Mouse (Mus musculus): ENCODE results near the gene Trex2. TPM values are rescaled to one million over a fixed set of nuclear protein-coding genes. Genes with fewer than 3 reads are reported as not detected.

Gene Trex2
- polyA plus RNA-seq, 1 experiment from 2014 or later: not detected

DNA sequence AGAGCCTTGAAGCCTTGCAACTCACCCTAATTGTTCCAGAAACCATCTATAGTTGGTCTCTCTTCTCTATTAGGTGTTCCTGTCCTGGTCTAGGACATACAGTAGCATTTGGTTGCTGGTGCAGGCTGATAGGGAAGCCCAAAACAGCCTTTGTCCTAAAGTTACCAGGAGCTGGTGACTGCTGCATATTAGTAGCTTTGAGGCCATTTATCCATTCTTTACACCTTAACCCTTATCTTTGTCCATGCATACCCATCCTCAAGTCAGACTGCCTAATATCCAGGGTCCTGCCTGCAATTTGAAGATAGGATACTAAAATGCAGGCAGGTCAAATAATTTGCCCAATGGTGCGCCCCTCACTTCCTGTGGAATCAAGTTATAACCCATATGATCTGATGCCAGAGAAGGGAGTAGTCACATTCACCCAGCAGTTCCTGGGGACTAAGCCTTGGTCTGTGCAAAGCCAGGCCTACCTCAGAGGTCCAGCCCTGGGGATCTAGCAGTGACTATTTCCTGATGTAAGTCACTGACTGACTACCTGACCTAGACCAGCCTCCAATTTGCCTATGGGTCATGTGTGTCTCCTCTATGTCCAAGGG, 40.6 kb upstream of the Trex2 start:
- no peaks in the 10 kb centered on the region for H3K36me3 ChIP-seq (ENCODE audit: control insufficient read depth, insufficient read depth, low read length)
- no peaks in the 10 kb centered on the region for H3K27me3 ChIP-seq (ENCODE audit: control insufficient read depth, insufficient read depth, low read depth, low read length)
- no peak overlapping the region for H3K9ac ChIP-seq (ENCODE audit: low read depth, low read length)
- ATAC-seq: no peak
- no peak overlapping the region for H3K4me2 ChIP-seq (ENCODE audit: low read length)
- H3K4me3 ChIP-seq (ENCODE audit: low read depth, low read length): no peak overlapping the region
- H3K27ac ChIP-seq (ENCODE audit: low read length): no peak overlapping the region
- no peaks in the 10 kb centered on the region for H3K4me1 ChIP-seq (ENCODE audit: control insufficient read depth, insufficient read depth, low read length)
- WGBS: 87% methylated on average over 1 of the region's 1 CpGs
- no peaks in the 10 kb centered on the region for H3K9me3 ChIP-seq (replicated peaks; ENCODE audit: control insufficient read depth, low read length, poor library complexity, severe bottlenecking)

DNA sequence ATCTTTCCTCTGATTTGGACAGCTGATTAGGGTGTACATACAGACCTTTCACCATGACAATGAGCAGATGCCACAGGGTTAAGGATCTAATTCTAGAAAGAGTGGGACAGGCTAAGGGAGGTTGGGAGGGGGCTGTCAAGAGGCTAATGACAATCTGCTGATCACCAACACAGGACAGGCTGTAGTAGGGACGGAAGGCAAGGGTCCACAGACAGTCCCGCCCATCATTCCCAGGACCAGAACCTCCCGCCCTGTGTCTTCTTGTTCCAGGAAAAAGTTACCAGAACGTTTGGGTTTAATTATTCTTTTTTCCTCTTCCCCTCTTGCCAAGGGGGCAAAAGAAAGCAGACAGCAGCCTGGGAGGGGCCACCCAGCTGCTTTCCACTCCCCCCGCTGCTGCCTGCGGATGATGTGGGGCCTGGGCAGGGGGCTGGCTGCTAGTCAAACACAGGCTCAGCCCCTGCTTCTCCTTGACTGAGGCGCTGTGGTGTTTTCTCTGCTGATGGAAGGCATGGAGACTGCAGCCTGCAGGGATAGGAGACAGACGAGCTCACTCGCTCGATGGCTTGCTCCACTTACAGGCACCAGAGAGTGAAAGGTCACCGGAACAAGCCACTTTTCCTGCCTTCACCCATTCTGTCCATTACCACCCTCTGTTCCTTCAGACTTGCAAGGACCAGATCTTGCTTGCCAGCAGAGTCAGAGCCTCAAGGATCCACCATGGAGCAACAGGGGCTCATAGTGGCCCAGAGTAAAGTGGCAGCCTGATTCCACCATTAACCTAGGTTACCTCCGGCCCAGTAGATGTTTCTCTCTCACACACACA, 39.4 kb upstream of the Trex2 start:
- H3K9me3 ChIP-seq (replicated peaks; ENCODE audit: control insufficient read depth, low read length, poor library complexity, severe bottlenecking): no peaks in the 10 kb centered on the region
- no peaks in the 10 kb centered on the region for H3K4me1 ChIP-seq (ENCODE audit: control insufficient read depth, insufficient read depth, low read length)
- no peak overlapping the region for H3K4me2 ChIP-seq (ENCODE audit: low read length)
- no peaks in the 10 kb centered on the region for H3K27me3 ChIP-seq (ENCODE audit: control insufficient read depth, insufficient read depth, low read depth, low read length)
- WGBS: 65% methylated on average over 10 of the region's 12 CpGs
- H3K9ac ChIP-seq (ENCODE audit: low read depth, low read length): no peak overlapping the region
- no peak overlapping the region for H3K4me3 ChIP-seq (ENCODE audit: low read depth, low read length)
- H3K36me3 ChIP-seq (ENCODE audit: control insufficient read depth, insufficient read depth, low read length): no peaks in the 10 kb centered on the region
- H3K27ac ChIP-seq (ENCODE audit: low read length): no peak overlapping the region
- ATAC-seq: no peak

DNA sequence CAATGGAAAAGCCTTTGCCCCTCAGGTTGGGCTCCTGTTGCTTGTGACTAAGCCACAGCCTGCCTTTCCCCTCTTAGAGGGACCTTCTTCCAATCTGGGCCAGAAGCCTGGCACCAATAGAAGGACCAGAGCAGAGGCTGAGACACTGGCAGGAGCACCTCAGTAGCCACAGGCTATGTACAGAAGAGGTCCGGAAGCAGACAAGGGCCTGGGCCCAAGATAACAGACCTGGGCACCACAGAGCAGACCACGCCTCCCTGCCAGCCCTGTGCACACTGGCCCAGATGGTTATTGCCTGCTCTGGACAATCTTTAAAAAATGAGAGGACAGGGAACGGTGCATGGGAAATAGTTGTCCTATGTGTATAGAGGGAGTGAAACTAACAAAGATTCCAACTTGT, 36.6 kb upstream of the Trex2 start:
- ATAC-seq: no peak
- H3K9ac ChIP-seq (ENCODE audit: low read depth, low read length): no peak overlapping the region
- H3K27ac ChIP-seq (ENCODE audit: low read length): no peak overlapping the region
- H3K4me2 ChIP-seq (ENCODE audit: low read length): no peak overlapping the region
- no peaks in the 10 kb centered on the region for H3K36me3 ChIP-seq (ENCODE audit: control insufficient read depth, insufficient read depth, low read length)
- no peaks in the 10 kb centered on the region for H3K9me3 ChIP-seq (replicated peaks; ENCODE audit: control insufficient read depth, low read length, poor library complexity, severe bottlenecking)
- WGBS: 95% methylated on average over 3 of the region's 3 CpGs
- no peaks in the 10 kb centered on the region for H3K27me3 ChIP-seq (ENCODE audit: control insufficient read depth, insufficient read depth, low read depth, low read length)
- no peak overlapping the region for H3K4me3 ChIP-seq (ENCODE audit: low read depth, low read length)
- no peaks in the 10 kb centered on the region for H3K4me1 ChIP-seq (ENCODE audit: control insufficient read depth, insufficient read depth, low read length)

GRCm38 (mm10) chrX:73468752-73469151, 33.6 kb upstream of the Trex2 start:
- Histone ChIP-seq H3K36me3 (ENCODE audit: control insufficient read depth, insufficient read depth, low read length) (no peaks in the 10 kb centered on the region), H3K27ac (ENCODE audit: low read length) (no peak overlapping the region), H3K27me3 (ENCODE audit: control insufficient read depth, insufficient read depth, low read depth, low read length) (no peaks in the 10 kb centered on the region), H3K4me3 (ENCODE audit: low read depth, low read length) (no peak overlapping the region), H3K4me1 (ENCODE audit: control insufficient read depth, insufficient read depth, low read length) (no peaks in the 10 kb centered on the region), H3K9me3 (replicated peaks; ENCODE audit: control insufficient read depth, low read length, poor library complexity, severe bottlenecking) (no peaks in the 10 kb centered on the region), H3K4me2 (ENCODE audit: low read length) (no peak overlapping the region), H3K9ac (ENCODE audit: low read depth, low read length) (no peak overlapping the region)
- 70% methylated on average over 1 of the region's 1 CpGs for WGBS
- ATAC-seq: no peak

- WGBS: 87% methylated on average over 3 of the region's 3 CpGs
- ATAC-seq: no peak
- no peak overlapping the region for H3K4me2 ChIP-seq (ENCODE audit: low read length)
- no peaks in the 10 kb centered on the region for H3K27me3 ChIP-seq (ENCODE audit: control insufficient read depth, insufficient read depth, low read depth, low read length)
- H3K4me1 ChIP-seq (ENCODE audit: control insufficient read depth, insufficient read depth, low read length): no peaks in the 10 kb centered on the region
- H3K36me3 ChIP-seq (ENCODE audit: control insufficient read depth, insufficient read depth, low read length): no peaks in the 10 kb centered on the region
- H3K27ac ChIP-seq (ENCODE audit: low read length): no peak overlapping the region
- H3K9me3 ChIP-seq (replicated peaks; ENCODE audit: control insufficient read depth, low read length, poor library complexity, severe bottlenecking): no peaks in the 10 kb centered on the region
- no peak overlapping the region for H3K9ac ChIP-seq (ENCODE audit: low read depth, low read length)
- no peak overlapping the region for H3K4me3 ChIP-seq (ENCODE audit: low read depth, low read length)
Observed at GRCm38 (mm10) chrX:73468330-73468729, 33.2 kb upstream of the Trex2 start.

DNA sequence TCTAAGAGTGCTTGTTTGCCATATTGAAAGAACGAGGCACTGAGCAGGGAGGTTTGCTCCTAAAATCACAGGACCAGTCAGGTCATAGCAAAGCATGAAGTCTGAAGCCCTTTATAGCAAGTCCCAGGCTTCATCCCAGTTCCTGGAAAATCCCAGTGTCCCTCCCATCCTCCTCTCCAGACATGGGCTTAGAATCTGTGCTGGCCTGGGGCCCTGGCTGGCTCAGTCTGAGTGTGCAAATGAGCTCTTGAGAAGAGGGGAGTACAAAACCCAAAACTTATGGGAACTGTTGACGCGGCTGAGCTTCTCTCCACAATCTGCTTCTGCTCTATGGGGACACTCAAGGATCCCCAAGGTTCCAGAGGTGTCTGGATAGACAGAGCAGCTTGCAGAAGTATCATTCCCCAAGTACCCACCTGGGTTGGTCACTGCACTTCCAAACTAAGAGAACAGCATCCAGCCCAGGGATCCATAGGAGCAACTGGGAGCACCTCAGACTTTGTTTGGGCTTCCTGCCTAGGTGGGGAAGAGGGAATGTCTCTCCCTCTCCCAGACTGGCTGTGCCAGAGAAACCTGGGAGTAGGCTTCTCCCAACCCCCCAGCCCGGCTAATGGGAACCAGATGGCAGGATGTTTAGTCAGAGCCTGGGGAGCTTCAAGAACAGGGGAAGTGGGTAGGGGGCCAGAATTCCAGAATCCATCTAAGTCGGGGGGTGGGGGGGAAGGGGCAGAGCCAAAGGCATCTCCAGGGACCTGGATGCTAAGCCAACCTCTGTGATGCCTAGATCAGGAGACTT, 32.5 kb upstream of the Trex2 start:
- no peaks in the 10 kb centered on the region for H3K9me3 ChIP-seq (replicated peaks; ENCODE audit: control insufficient read depth, low read length, poor library complexity, severe bottlenecking)
- H3K4me1 ChIP-seq (ENCODE audit: control insufficient read depth, insufficient read depth, low read length): no peaks in the 10 kb centered on the region
- H3K27me3 ChIP-seq (ENCODE audit: control insufficient read depth, insufficient read depth, low read depth, low read length): no peaks in the 10 kb centered on the region
- WGBS: 65% methylated on average over 5 of the region's 5 CpGs
- H3K9ac ChIP-seq (ENCODE audit: low read depth, low read length): no peak overlapping the region
- H3K36me3 ChIP-seq (ENCODE audit: control insufficient read depth, insufficient read depth, low read length): no peaks in the 10 kb centered on the region
- H3K27ac ChIP-seq (ENCODE audit: low read length): no peak overlapping the region
- H3K4me3 ChIP-seq (ENCODE audit: low read depth, low read length): no peak overlapping the region
- no peak overlapping the region for H3K4me2 ChIP-seq (ENCODE audit: low read length)
- ATAC-seq: no peak

GRCm38 (mm10) chrX:73465483-73466186, 30.5 kb upstream of the Trex2 start:
- Histone ChIP-seq H3K4me3 (ENCODE audit: low read depth, low read length) (no peak overlapping the region), H3K4me2 (ENCODE audit: low read length) (no peak overlapping the region), H3K27me3 (ENCODE audit: control insufficient read depth, insufficient read depth, low read depth, low read length) (no peaks in the 10 kb centered on the region), H3K9ac (ENCODE audit: low read depth, low read length) (no peak overlapping the region), H3K36me3 (ENCODE audit: control insufficient read depth, insufficient read depth, low read length) (no peaks in the 10 kb centered on the region), H3K9me3 (replicated peaks; ENCODE audit: control insufficient read depth, low read length, poor library complexity, severe bottlenecking) (no peaks in the 10 kb centered on the region), H3K4me1 (ENCODE audit: control insufficient read depth, insufficient read depth, low read length) (no peaks in the 10 kb centered on the region), H3K27ac (ENCODE audit: low read length) (no peak overlapping the region)
- ATAC-seq: no peak
- WGBS: 65% methylated on average over 9 of the region's 9 CpGs

GRCm38 (mm10) chrX:73460792-73461191, 25.6 kb upstream of the Trex2 start:
- Histone ChIP-seq H3K4me1 (ENCODE audit: control insufficient read depth, insufficient read depth, low read length) (peaks cover 8% of the 10 kb centered on the region), H3K4me3 (ENCODE audit: low read depth, low read length) (no peak overlapping the region), H3K27me3 (ENCODE audit: control insufficient read depth, insufficient read depth, low read depth, low read length) (no peaks in the 10 kb centered on the region), H3K9ac (ENCODE audit: low read depth, low read length) (no peak overlapping the region), H3K36me3 (ENCODE audit: control insufficient read depth, insufficient read depth, low read length) (no peaks in the 10 kb centered on the region), H3K9me3 (replicated peaks; ENCODE audit: control insufficient read depth, low read length, poor library complexity, severe bottlenecking) (no peaks in the 10 kb centered on the region), H3K27ac (ENCODE audit: low read length) (no peak overlapping the region), H3K4me2 (ENCODE audit: low read length) (no peak overlapping the region)
- WGBS: 83% methylated on average over 4 of the region's 4 CpGs
- no peak for ATAC-seq

All from midbrain, embryonic 16.5 days (tissue).